Mouse (Mus musculus) liver, adult 2 months (tissue): ENCODE data around the gene Iqcg. TPM values are rescaled to one million over a fixed set of nuclear protein-coding genes. Genes with fewer than 3 reads are reported as not detected.

ENCODE experiments used
- DNase-seq: peaks from one replicate; pipeline ENCODE4 v3.0.0-alpha.2; 2011; ENCODE audit warnings: low read depth, low spot score; ENCODE audit errors: extremely low read depth
- H3K27ac ChIP-seq: fragments of 200-500 bp; replicated peaks from 2 replicates; pipeline ENCODE4 v1.5.1; 2012; ENCODE audit warnings: low read depth, mild to moderate bottlenecking, control low read depth, inconsistent platforms, low read length; ENCODE audit not compliant: insufficient read depth
- H3K27me3 ChIP-seq: fragments of 200-500 bp; 2 replicates; pipeline ENCODE4 v1.6.1; 2012; ENCODE audit warnings: mild to moderate bottlenecking, moderate library complexity, low read length, inconsistent platforms; ENCODE audit not compliant: control insufficient read depth, insufficient read depth
- H3K36me3 ChIP-seq: fragments of 200-500 bp; 2 replicates; pipeline ENCODE4 v1.6.1; 2012; ENCODE audit warnings: low read length, inconsistent platforms; ENCODE audit not compliant: control insufficient read depth, insufficient read depth
- H3K4me1 ChIP-seq: fragments of 200-500 bp; 2 replicates; pipeline ENCODE4 v1.6.1; 2011; ENCODE audit warnings: low read length; ENCODE audit not compliant: control insufficient read depth, insufficient read depth
- H3K4me3 ChIP-seq: fragments of 200-500 bp; 2 replicates; pipeline ENCODE4 v1.5.1; 2011; ENCODE audit warnings: low read depth, mild to moderate bottlenecking, control low read depth, low read length, moderate library complexity; ENCODE audit not compliant: insufficient read depth
- H3K79me2 ChIP-seq: fragments of 200-500 bp; 2 replicates; pipeline ENCODE4 v1.6.1; 2012; ENCODE audit warnings: inconsistent platforms, mild to moderate bottlenecking, low read length, moderate library complexity; ENCODE audit not compliant: control insufficient read depth, insufficient read depth
- H3K9ac ChIP-seq: fragments of 200-500 bp; 2 replicates; pipeline ENCODE4 v1.6.1; 2012; ENCODE audit warnings: low read depth, mild to moderate bottlenecking, control low read depth, inconsistent platforms, low read length
- CTCF ChIP-seq: fragments of 200-500 bp; IDR thresholded peaks from 2 replicates; pipeline ENCODE4 v1.5.1; 2011; ENCODE audit warnings: low read depth, low read length, control low read depth
- POLR2A ChIP-seq: fragments of 200-500 bp; IDR thresholded peaks from 2 replicates; pipeline ENCODE4 v1.6.1; 2011; ENCODE audit warnings: low read length, control low read depth; ENCODE audit not compliant: insufficient read depth; ENCODE audit errors: extremely low read depth
- WGBS: fragments of 180-500 bp; shearing (Covaris S2); methylation state at CpG from one replicate; pipeline ENCODE4 v1.1.7; 2018; 5-methylcytosine and 5-hydroxymethylcytosine counted together
- polyA plus RNA-seq: library from polyadenylated mRNA; depleted of rRNA; stranded (reverse); fragments of >200 nt; gene quantifications from 2 replicates; pipeline ENCODE4 v1.2.3, GENCODE M21; 2012
- total RNA-seq: library from RNA; depleted of rRNA; stranded (reverse); fragments of >200 nt; gene quantifications from 2 replicates; pipeline ENCODE4 v1.2.3, GENCODE M21; 2014

Iqcg gene
- total and polyA plus RNA-seq, 2 experiments, result 0.55 to 1.0 TPM

DNA sequence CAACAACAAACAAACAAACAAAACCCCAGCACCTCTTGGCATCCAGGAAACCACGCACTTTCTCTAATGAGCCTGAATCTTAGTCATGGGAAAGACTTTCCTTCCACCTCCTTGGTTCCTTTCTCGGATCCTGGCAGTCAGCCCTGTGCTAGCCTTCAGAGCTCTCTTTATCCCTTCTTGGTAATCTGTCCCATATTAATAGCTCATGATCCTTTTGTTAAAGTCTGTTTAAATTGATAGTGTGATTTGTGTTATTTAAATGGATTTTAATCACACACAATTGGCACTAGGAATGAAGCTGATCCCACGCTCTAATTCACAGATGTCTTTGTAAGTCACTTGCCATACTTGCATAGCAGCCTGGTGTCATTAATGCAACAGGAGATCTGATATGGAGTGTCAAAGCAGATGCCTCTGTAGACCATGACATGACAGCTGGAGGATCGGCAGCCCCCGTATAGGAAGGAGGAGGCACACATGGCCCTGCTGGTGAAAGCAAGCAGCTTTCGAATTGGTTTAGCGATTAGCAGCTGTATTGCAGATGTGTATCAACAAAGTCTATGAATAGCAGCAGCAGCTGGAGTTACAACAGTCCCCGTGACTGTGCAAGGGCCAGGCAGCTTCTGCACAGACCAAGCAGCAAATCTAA, 31.4 kb downstream of the Iqcg start:
- DNase-seq, result no peak
- TF ChIP-seq CTCF, result no peak
- TF ChIP-seq POLR2A, result no peak
- Histone ChIP-seq H3K27ac (no peak overlapping the region), H3K27me3 (no peaks in the 10 kb centered on the region), H3K36me3 (no peaks in the 10 kb centered on the region), H3K4me3 (no peak overlapping the region), H3K9ac (no peak overlapping the region), H3K4me1 (no peaks in the 10 kb centered on the region), H3K79me2 (no peaks in the 10 kb centered on the region)
- 86% methylated on average over 8 of the region's 8 CpGs for WGBS

DNA sequence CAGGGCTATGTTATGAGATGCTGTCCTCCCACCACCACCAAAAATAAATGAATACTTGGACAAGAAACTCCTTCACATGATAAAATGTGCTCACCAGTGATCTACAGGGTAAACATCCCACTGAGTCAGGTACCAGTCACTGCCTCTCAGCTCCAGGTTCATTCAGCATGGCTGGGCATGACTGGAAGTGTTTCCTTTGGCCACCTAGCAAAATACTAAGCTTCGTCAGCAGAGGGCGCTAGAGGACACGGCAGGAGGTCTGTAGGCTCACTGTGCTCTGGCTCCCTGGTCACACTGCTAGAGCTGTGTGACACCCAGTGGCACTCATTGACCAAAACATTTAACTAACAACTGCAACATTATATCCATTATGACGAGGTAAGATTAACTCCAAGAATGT, 32.3 kb downstream of the Iqcg start:
- H3K27me3 ChIP-seq, result no peaks in the 10 kb centered on the region
- WGBS, result under 1% methylated on average over 4 of the region's 4 CpGs
- no peak overlapping the region for H3K9ac ChIP-seq
- H3K27ac ChIP-seq, result no peak overlapping the region
- no peaks in the 10 kb centered on the region for H3K4me1 ChIP-seq
- no peak overlapping the region for H3K4me3 ChIP-seq
- TF ChIP-seq POLR2A (no peak), CTCF (peak; percentile 99)
- no peaks in the 10 kb centered on the region for H3K36me3 ChIP-seq
- peak; percentile 63 for DNase-seq
- H3K79me2 ChIP-seq, result no peaks in the 10 kb centered on the region

DNA sequence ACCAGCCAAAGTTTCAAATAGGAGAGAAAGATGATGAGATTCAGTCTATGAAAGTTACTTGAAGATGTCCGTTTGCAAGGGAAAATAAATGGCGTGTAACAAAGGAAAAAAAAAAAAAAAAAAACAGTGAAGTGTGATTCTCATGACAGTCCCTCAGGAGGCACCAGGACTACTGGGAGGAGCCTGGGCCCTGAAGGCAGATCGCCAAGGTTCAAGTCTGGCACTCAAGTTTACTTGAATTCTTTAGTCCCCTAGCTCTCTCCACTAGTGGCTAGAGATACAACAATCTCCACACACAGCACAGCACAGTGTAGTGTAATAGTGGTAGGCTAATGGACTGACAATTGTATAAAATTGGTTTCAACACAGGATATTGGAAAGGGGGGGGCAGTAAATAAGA, 34.6 kb downstream of the Iqcg start:
- H3K27me3 ChIP-seq, result no peaks in the 10 kb centered on the region
- no peak overlapping the region for H3K9ac ChIP-seq
- no peak for DNase-seq
- no peaks in the 10 kb centered on the region for H3K36me3 ChIP-seq
- no peak overlapping the region for H3K27ac ChIP-seq
- 80% methylated on average over 3 of the region's 3 CpGs for WGBS
- H3K4me1 ChIP-seq, result no peaks in the 10 kb centered on the region
- no peaks in the 10 kb centered on the region for H3K79me2 ChIP-seq
- no peak overlapping the region for H3K4me3 ChIP-seq
- no peak for TF ChIP-seq CTCF
- TF ChIP-seq POLR2A, result no peak

DNA sequence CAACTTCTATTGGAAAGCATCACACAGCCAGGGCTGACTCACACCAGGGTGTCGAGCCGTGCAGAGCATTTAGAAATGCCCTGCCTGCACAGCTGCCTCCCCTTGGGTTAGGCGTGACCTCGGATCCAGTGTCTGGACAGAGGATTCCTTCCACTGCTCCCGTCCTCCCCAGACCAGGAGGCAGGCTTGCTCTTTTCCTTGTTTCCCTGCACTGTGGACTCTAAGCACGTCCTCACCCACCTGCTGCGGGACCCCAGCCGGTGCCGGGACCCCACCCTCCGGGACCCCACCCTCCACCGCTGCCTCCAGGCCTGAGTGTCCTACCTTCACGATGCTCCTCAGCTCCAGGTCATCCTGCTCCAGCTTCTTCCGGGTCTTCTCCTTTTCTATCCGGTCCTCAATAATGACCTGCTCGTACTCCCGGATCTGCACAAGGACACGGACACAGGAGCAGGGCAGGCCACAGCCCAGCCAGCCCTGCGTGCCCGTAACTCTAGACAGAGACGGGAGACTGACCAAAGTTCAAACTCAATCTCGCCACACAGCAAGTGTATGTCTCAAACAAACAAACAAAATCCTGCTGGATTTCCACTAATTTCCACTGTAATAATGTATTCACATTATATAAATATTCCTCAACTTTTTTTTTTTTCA, 36.8 kb downstream of the Iqcg start:
- WGBS, result 27% methylated on average over 21 of the region's 21 CpGs
- Histone ChIP-seq H3K4me1 (no peaks in the 10 kb centered on the region), H3K4me3 (peak overlapping the region; percentile 46), H3K27ac (no peak overlapping the region; the same call in 1 of the 2 replicates), H3K36me3 (no peaks in the 10 kb centered on the region; the same call in 1 of the 2 replicates), H3K27me3 (no peaks in the 10 kb centered on the region), H3K9ac (peak overlapping the region; percentile 20), H3K79me2 (no peaks in the 10 kb centered on the region)
- TF ChIP-seq CTCF, result no peak
- DNase-seq, result peak; percentile 80

DNA sequence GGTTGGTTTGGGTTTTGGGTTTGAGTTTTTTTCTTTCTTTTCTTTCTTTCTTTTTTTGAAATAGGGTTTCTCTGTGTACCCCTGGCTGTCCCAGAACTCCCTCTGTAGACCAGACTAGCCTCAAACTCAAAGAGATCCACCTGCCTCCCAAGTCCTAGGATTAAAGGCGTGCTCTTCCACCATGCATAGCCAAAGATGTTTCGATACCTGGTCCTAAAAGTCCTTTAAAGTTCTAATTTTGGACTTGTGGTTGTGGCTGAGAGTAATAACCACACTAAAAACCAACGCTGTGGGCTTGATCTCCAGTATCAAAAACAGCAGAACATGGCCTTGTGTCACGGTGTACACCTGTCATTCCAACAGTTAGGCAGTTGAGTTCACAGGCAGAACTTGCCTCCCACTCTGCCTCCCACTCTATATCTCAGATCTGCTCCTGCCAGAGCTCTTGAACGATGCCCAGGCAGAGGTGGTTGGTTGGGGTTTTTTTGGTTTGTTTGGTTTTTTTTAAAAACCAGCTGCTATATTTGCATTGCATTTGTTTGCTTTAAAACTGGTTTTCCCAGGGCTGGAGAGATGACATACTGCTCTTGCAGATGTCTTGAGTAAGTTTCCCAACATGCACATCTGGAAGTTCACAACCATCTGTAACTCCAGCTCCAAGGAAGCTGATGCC, 38.2 kb downstream of the Iqcg start:
- Histone ChIP-seq H3K9ac (no peak overlapping the region), H3K27me3 (no peaks in the 10 kb centered on the region), H3K27ac (no peak overlapping the region), H3K79me2 (no peaks in the 10 kb centered on the region), H3K36me3 (peaks cover 8% of the 10 kb centered on the region; the same call in 1 of the 2 replicates), H3K4me1 (no peaks in the 10 kb centered on the region), H3K4me3 (no peak overlapping the region)
- TF ChIP-seq POLR2A, result no peak
- TF ChIP-seq CTCF, result no peak
- 64% methylated on average over 5 of the region's 5 CpGs for WGBS
- no peak for DNase-seq
